Mouse (Mus musculus) left cerebral cortex, postnatal 36 days (tissue): Measurements from ENCODE around the gene Mrln. TPM values are rescaled to one million over a fixed set of nuclear protein-coding genes. Genes with fewer than 3 reads are reported as not detected.

ENCODE experiments used
- DNase-seq, 2 experiments: peaks; one replicate each; pipeline ENCODE4 v3.0.0; 2021 to 2022; ENCODE audit warnings: low spot score in 2 of 2, mixed read lengths in 1 of 2
- intact Hi-C: fragments of 180-260 bp; cut with DNase I; formaldehyde crosslinking; loops from one replicate; pipeline ENCODE4 v1.15.1; 2025
- total RNA-seq, 2 experiments: library from RNA; stranded (reverse); gene quantifications; 2 replicates each; pipeline ENCODE4 v1.2.3; 2021

The Mrln gene
- total RNA-seq, 2 experiments from 2014 or later, result not detected

- peak; percentile 13 to 23 for DNase-seq
- intact Hi-C loops, result loop anchor here (5.0 kb wide), 1 partner anchor 43 kb away; the partner anchor contains the start of gene Mrln
Measured at GRCm38 (mm10) chr10:70244921-70245558, 40.6 kb downstream of the Mrln start, which contains the start of gene Slc16a9. Slc16a9 (plus strand) TSS chr10:70245100.

- intact Hi-C loops, result loop anchor here (5.0 kb wide), 1 partner anchor 43 kb away; the partner anchor contains the start of gene Mrln
- DNase-seq, result no peak
Measured at GRCm38 (mm10) chr10:70245559-70245945, 41.1 kb downstream of the Mrln start.

- intact Hi-C loops, result loop anchor here (5.0 kb wide), 1 partner anchor 44 kb away; the partner anchor contains the start of gene Mrln
- DNase-seq, result no peak
Measured at GRCm38 (mm10) chr10:70246076-70246475, 41.6 kb downstream of the Mrln start.

- DNase-seq, result no peak
- intact Hi-C loops, result no loop called here
Measured at GRCm38 (mm10) chr10:70250354-70250753, 45.9 kb downstream of the Mrln start.

- intact Hi-C loops, result no loop called here
- DNase-seq, result no peak
Measured at GRCm38 (mm10) chr10:70250766-70251165, 46.3 kb downstream of the Mrln start.

GRCm38 (mm10) chr10:70254666-70255065, 50.2 kb downstream of the Mrln start:
- intact Hi-C loops, result no loop called here

GRCm38 (mm10) chr10:70255601-70256210, 51.2 kb downstream of the Mrln start:
- DNase-seq, result no peak
- intact Hi-C loops, result no loop called here

More at GRCm38 (mm10) chr10:70254666-70255065, 50.2 kb downstream of the Mrln start:
- DNase-seq, result no peak

- intact Hi-C loops, result no loop called here
- no peak for DNase-seq
Measured at GRCm38 (mm10) chr10:70257029-70257428, 52.6 kb downstream of the Mrln start.

- DNase-seq, result no peak
- intact Hi-C loops, result no loop called here
Measured at GRCm38 (mm10) chr10:70260904-70261303, 56.4 kb downstream of the Mrln start.

- no peak for DNase-seq
- intact Hi-C loops, result no loop called here
Measured at GRCm38 (mm10) chr10:70262051-70262450, 57.6 kb downstream of the Mrln start.

- intact Hi-C loops, result no loop called here
- DNase-seq, result no peak
Measured at GRCm38 (mm10) chr10:70263681-70264189, 59.3 kb downstream of the Mrln start.

- intact Hi-C loops, result no loop called here
- DNase-seq, result no peak
Measured at GRCm38 (mm10) chr10:70264337-70265036, 60.0 kb downstream of the Mrln start.

- intact Hi-C loops, result no loop called here
- DNase-seq, result peak; percentile 9 to 33
Measured at GRCm38 (mm10) chr10:70266501-70266900, 62.0 kb downstream of the Mrln start.

- intact Hi-C loops, result no loop called here
Measured at GRCm38 (mm10) chr10:70268581-70269446, 64.3 kb downstream of the Mrln start.

More at GRCm38 (mm10) chr10:70268581-70269446, 64.3 kb downstream of the Mrln start:
- DNase-seq, result no peak

Other genes starting within 250 kb of the Mrln start
- 10 to 100 TPM; 43.4 to 58.7 TPM for gene Ccdc6, start 107.5 kb upstream of the Mrln start, total RNA-seq
- 1 to 10 TPM; 1.8 TPM for gene Slc16a9, start 40.4 kb downstream of the Mrln start, total RNA-seq
- 10 to 100 TPM; 52.7 to 59.2 TPM for gene Fam13c, start 235.8 kb downstream of the Mrln start, total RNA-seq